Mouse (Mus musculus) ES-Bruce4 (cell line): ENCODE results near the gene Mkrn1. TPM values are rescaled to one million over a fixed set of nuclear protein-coding genes. Genes with fewer than 3 reads are reported as not detected.
"Not testable (repeated sequence)": the region's sequence is repeated elsewhere in the genome, so short reads cannot be mapped to it uniquely, and the experiment has no call there.

Experiments used
- H3K27ac ChIP-seq: 2 replicates; pipeline ENCODE4 v1.5.1; 2012; ENCODE audit warnings: low read length, inconsistent platforms; ENCODE audit not compliant: insufficient read depth
- H3K27me3 ChIP-seq: 2 replicates; pipeline ENCODE4 v1.6.1; 2012; ENCODE audit warnings: mild to moderate bottlenecking, low read length, inconsistent platforms; ENCODE audit not compliant: control insufficient read depth, poor library complexity, insufficient read depth, severe bottlenecking
- H3K36me3 ChIP-seq: 2 replicates; pipeline ENCODE4 v1.6.1; 2012; ENCODE audit warnings: inconsistent platforms, mild to moderate bottlenecking, low read length, moderate library complexity; ENCODE audit not compliant: control insufficient read depth, poor library complexity, insufficient read depth, severe bottlenecking
- H3K4me1 ChIP-seq: one replicate; pipeline ENCODE4 v1.8.1; 2011; ENCODE audit warnings: low read length; ENCODE audit not compliant: control insufficient read depth, insufficient read depth
- H3K4me3 ChIP-seq: 2 replicates; pipeline ENCODE4 v1.5.1; 2011; ENCODE audit warnings: low read depth, mild to moderate bottlenecking, low read length
- H3K9ac ChIP-seq: 2 replicates; pipeline ENCODE4 v1.6.1; 2012; ENCODE audit warnings: low read depth, mild to moderate bottlenecking, inconsistent platforms; ENCODE audit not compliant: poor library complexity, severe bottlenecking
- H3K9me3 ChIP-seq: replicated peaks from 2 replicates; pipeline ENCODE4 v1.6.1; 2012; ENCODE audit warnings: mild to moderate bottlenecking, low read length, inconsistent platforms; ENCODE audit not compliant: control insufficient read depth, poor library complexity, insufficient read depth, severe bottlenecking
- CTCF ChIP-seq: IDR thresholded peaks from one replicate; pipeline ENCODE4 v1.8.1; 2011; ENCODE audit warnings: low read depth, low read length
- EP300 ChIP-seq: IDR thresholded peaks from 2 replicates; pipeline ENCODE4 v1.6.1; 2011; ENCODE audit warnings: low read depth, low read length; ENCODE audit not compliant: insufficient read depth
- POLR2A ChIP-seq: IDR thresholded peaks from one replicate; pipeline ENCODE4 v1.8.1; 2011; ENCODE audit warnings: low read length; ENCODE audit not compliant: insufficient read depth
- polyA plus RNA-seq: library from polyadenylated mRNA; stranded (reverse); fragments of >200 nt; gene quantifications from 2 replicates; pipeline ENCODE4 v1.2.4, GENCODE M21; 2011; ENCODE audit warnings: low read depth; ENCODE audit not compliant: missing spikeins, insufficient read depth, insufficient read length

Mkrn1 gene
- polyA plus RNA-seq, 1 experiment: 361 TPM

DNA sequence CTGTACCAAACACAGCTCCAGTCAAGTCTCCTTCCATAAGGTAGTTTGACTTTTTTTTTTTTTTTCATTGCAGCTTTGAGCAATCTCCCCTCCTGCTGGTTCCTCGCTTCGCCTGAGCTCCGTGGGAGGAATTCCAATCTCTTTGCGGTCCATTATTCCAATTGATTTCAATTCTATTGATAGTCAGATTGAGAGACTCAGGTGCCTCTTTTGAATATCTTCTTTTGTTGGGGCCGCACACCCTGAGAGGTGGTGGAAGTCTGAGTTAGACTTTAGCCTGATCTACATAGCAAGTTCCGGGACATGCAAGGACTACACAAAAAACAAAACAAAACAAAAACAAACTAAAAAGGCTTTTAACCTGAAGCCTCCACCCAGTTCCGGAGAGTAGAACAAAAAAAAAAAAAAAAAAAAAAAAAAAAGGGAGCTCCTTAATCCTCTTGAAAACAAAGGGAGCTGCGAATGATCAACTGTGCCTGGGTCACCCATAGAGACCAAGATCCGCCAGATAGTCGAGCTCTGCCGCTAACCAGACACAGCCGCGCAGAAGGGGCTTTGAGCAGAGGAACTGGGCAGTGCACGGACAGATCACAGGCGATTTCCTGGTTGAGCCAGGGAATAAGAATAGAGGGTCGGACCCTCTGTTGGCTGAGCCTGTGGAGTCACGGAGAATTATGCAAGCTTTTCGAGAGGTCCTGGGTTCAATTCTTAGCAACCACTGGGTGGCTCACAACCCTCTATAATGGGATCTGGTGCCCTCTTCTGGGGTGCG is 25.7 kb upstream of the Mkrn1 start:
- Histone ChIP-seq H3K9me3 (no peaks in the 10 kb centered on the region), H3K27me3 (no peaks in the 10 kb centered on the region), H3K4me3 (peak overlapping the region; percentile 10), H3K27ac (peak overlapping the region; percentile 100), H3K36me3 (no peaks in the 10 kb centered on the region), H3K4me1 (peaks cover 12% of the 10 kb centered on the region), H3K9ac (peak overlapping the region; percentile 96)
- TF ChIP-seq CTCF: peak; percentile 30
- peak; percentile 100 for TF ChIP-seq EP300
- TF ChIP-seq POLR2A: no peak

DNA sequence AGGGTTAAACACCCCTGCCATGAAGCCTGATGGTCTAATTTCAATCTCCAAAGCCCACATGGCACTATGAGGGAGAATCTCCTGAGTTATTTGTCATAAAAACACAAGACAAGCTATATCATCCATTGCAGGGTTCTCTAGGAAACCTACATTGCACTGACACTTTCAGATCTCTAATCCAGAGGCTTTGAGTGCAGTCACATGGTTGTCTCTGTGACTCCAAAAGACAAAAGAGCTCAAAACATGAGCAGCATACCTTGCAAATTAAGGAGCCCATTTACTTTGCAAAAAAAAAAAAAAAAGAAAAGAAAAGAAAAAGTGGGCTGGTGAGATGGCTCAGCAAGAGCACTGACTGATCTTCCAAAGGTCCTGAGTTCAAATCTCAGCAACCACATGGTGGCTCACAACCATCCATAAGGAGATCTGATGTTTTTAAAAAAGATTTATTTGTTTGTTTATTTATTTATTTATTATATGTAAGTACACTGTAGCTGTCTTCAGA is 22.6 kb upstream of the Mkrn1 start:
- Histone ChIP-seq H3K27ac (peak overlapping the region; percentile 98), H3K9ac (peak overlapping the region; percentile 34), H3K36me3 (no peaks in the 10 kb centered on the region), H3K4me1 (peaks cover 8% of the 10 kb centered on the region), H3K4me3 (no peak overlapping the region), H3K9me3 (no peaks in the 10 kb centered on the region), H3K27me3 (no peaks in the 10 kb centered on the region)
- no peak for TF ChIP-seq EP300
- no peak for TF ChIP-seq CTCF
- no peak for TF ChIP-seq POLR2A

- TF ChIP-seq CTCF: no peak
- peak; percentile 70 for TF ChIP-seq EP300
These were observed 19.9 kb upstream of the Mkrn1 start for GRCm38 (mm10) chr6:39440207-39440606.

DNA sequence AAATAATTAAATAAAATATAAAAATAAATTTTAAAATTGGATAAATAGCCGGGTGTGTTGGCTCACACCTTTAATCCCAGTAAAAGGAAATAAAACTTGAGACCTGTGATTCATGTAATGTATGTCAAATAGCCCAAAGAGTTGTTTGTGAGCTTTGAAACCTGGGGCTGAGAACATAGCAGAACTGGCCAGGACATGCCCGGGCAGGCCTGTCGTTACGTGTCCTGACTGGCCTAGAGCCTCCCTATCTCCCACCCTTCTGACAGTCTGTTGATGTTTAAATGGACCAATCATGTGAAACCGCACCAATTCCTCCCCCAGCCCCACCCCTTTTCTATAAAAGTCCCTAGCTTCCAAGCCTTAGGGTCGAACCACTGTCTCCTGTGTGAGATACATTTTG is 17.3 kb upstream of the Mkrn1 start:
- H3K27ac ChIP-seq: peak overlapping the region; percentile 94
- H3K9ac ChIP-seq, H3K4me3 ChIP-seq, H3K4me1 ChIP-seq, H3K27me3 ChIP-seq, H3K9me3 ChIP-seq, H3K36me3 ChIP-seq: not testable (repeated sequence)
- peak; percentile 88 for TF ChIP-seq EP300

More at GRCm38 (mm10) chr6:39440207-39440606, 19.9 kb upstream of the Mkrn1 start:
- H3K9me3 ChIP-seq: no peaks in the 10 kb centered on the region
- H3K27me3 ChIP-seq: no peaks in the 10 kb centered on the region
- H3K4me1 ChIP-seq: peaks cover 7% of the 10 kb centered on the region
- H3K27ac ChIP-seq: peak overlapping the region; percentile 88; the same call in 1 of the 2 replicates
- H3K36me3 ChIP-seq: no peaks in the 10 kb centered on the region
- H3K9ac ChIP-seq: no peak overlapping the region
- no peak overlapping the region for H3K4me3 ChIP-seq

GRCm38 (mm10) chr6:39435875-39436274 is 15.6 kb upstream of the Mkrn1 start:
- Histone ChIP-seq H3K4me3 (no peak overlapping the region), H3K27ac (peak overlapping the region; percentile 66)

GRCm38 (mm10) chr6:39434886-39435492 is 14.7 kb upstream of the Mkrn1 start:
- no peaks in the 10 kb centered on the region for H3K27me3 ChIP-seq
- peaks cover 10% of the 10 kb centered on the region for H3K4me1 ChIP-seq
- H3K4me3 ChIP-seq: no peak overlapping the region
- H3K9me3 ChIP-seq: no peaks in the 10 kb centered on the region
- H3K27ac ChIP-seq: peak overlapping the region; percentile 66
- TF ChIP-seq EP300: peak; percentile 80
- no peak for TF ChIP-seq POLR2A
- no peak overlapping the region for H3K9ac ChIP-seq
- H3K36me3 ChIP-seq: no peaks in the 10 kb centered on the region

More at GRCm38 (mm10) chr6:39435875-39436274, 15.6 kb upstream of the Mkrn1 start:
- no peaks in the 10 kb centered on the region for H3K36me3 ChIP-seq
- no peak overlapping the region for H3K9ac ChIP-seq
- peaks cover 11% of the 10 kb centered on the region for H3K4me1 ChIP-seq
- no peaks in the 10 kb centered on the region for H3K27me3 ChIP-seq
- no peak for TF ChIP-seq CTCF
- TF ChIP-seq EP300: no peak
- TF ChIP-seq POLR2A: no peak
- no peaks in the 10 kb centered on the region for H3K9me3 ChIP-seq
